Mouse (Mus musculus) heart, postnatal 0 days (tissue): ENCODE data around the gene Pdzph1.

Source experiments
- CTCF ChIP-seq: IDR thresholded peaks from 2 replicates; pipeline ENCODE4 v1.5.1; 2016; ENCODE audit warnings: antibody characterized with exemption, control low read depth, low read depth
- EP300 ChIP-seq: IDR thresholded peaks from 2 replicates; pipeline ENCODE4 v1.6.1; 2016; ENCODE audit warnings: antibody characterized with exemption, low read depth

DNA sequence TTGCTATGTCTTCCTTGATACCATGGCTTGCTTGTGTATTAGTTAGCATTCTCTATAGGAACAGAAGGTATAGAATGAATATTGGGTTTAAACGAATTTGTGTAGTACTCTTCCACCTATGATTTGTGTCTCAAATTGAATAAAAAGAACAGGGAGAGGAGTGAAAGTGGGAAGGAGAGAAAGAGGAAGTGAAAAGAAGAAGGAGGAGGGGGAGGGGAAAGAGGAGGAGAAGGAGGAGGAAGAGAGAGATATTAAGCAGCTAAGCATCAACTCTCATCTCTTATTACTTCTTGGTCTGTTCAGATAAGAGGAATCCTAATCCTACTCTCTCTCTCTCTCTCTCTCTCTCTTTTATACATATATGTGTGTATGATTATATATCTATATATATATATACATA, 52.6 kb downstream of the Pdzph1 start:
- TF ChIP-seq CTCF, result no peak
- TF ChIP-seq EP300, result no peak
